Mouse (Mus musculus) testis, adult 2 months (tissue): ENCODE measurements around the gene Dohh.

Experiments used
- CTCF ChIP-seq: fragments of 200-500 bp; IDR thresholded peaks from 2 replicates; pipeline ENCODE4 v1.5.1; 2012; ENCODE audit warnings: low read depth, mild to moderate bottlenecking, inconsistent platforms, low read length, moderate library complexity; ENCODE audit not compliant: control insufficient read depth, insufficient read depth, insufficient replicate concordance
- POLR2A ChIP-seq: fragments of 200-500 bp; IDR thresholded peaks from 2 replicates; pipeline ENCODE4 v1.6.1; 2012; ENCODE audit warnings: low read depth, mild to moderate bottlenecking, inconsistent platforms, low read length, moderate library complexity; ENCODE audit not compliant: control insufficient read depth

- TF ChIP-seq POLR2A, result no peak
- TF ChIP-seq CTCF, result no peak
These were observed 48.1 kb downstream of the Dohh start for GRCm38 (mm10) chr10:81432169-81432867.
